Mouse (Mus musculus) myocyte (in vitro differentiated cells): ENCODE data around the gene Olfr603. TPM values are rescaled to one million over a fixed set of nuclear protein-coding genes. Genes with fewer than 3 reads are reported as not detected.
"Not testable (repeated sequence)": the region's sequence is repeated elsewhere in the genome, so short reads cannot be mapped to it uniquely, and the experiment has no call there.

Source experiments
- H3K27me3 ChIP-seq: one replicate; pipeline ENCODE4 v1.6.1; 2011; ENCODE audit not compliant: control insufficient read depth, insufficient read depth, insufficient read length
- H3K36me3 ChIP-seq: one replicate; pipeline ENCODE4 v1.6.1; 2011; ENCODE audit not compliant: control insufficient read depth, insufficient read depth
- H3K4me2 ChIP-seq: one replicate; pipeline ENCODE4 v1.6.1; 2011; ENCODE audit warnings: low read depth, control low read depth
- H3K4me3 ChIP-seq: one replicate; pipeline ENCODE4 v1.5.1; 2011; ENCODE audit warnings: mild to moderate bottlenecking, control low read depth, moderate library complexity
- H3K79me2 ChIP-seq: one replicate; pipeline ENCODE4 v1.6.1; 2011; ENCODE audit not compliant: control insufficient read depth, insufficient read depth
- H3ac ChIP-seq: one replicate; pipeline ENCODE4 v1.6.1; 2011; ENCODE audit not compliant: control insufficient read depth, insufficient read length
- CEBPB ChIP-seq: IDR thresholded peaks from 2 replicates; pipeline ENCODE4 v1.6.1; 2011; ENCODE audit warnings: mild to moderate bottlenecking, moderate library complexity; ENCODE audit not compliant: poor library complexity, insufficient read depth, severe bottlenecking
- E2F4 ChIP-seq: IDR thresholded peaks from one replicate; pipeline ENCODE4 v1.6.1; 2011; ENCODE audit warnings: mild to moderate bottlenecking, control low read depth, moderate library complexity; ENCODE audit not compliant: insufficient read depth
- MAX ChIP-seq: IDR thresholded peaks from one replicate; pipeline ENCODE4 v1.6.1; 2011; ENCODE audit warnings: low read depth, mild to moderate bottlenecking, control low read depth
- MYOD1 ChIP-seq, 3 experiments: IDR thresholded peaks; one replicate each; pipeline ENCODE4 v1.6.1; 2011; ENCODE audit warnings: control low read depth in 2 of 3, low read depth in 2 of 3, mild to moderate bottlenecking in 2 of 3, moderate library complexity in 1 of 3; ENCODE audit not compliant: insufficient read length in 2 of 3, control insufficient read depth in 1 of 3
- MYOG ChIP-seq, 3 experiments: IDR thresholded peaks; one replicate each; pipeline ENCODE4 v1.6.1; 2011; ENCODE audit warnings: control low read depth in 2 of 3, low read depth in 2 of 3, mild to moderate bottlenecking in 2 of 3; ENCODE audit not compliant: insufficient read length in 2 of 3, control insufficient read depth in 1 of 3, insufficient read depth in 1 of 3
- POLR2A ChIP-seq: IDR thresholded peaks from one replicate; pipeline ENCODE4 v1.6.1; 2011; ENCODE audit warnings: low read depth, mild to moderate bottlenecking, control low read depth, moderate library complexity; ENCODE audit not compliant: insufficient read length
- POLR2AphosphoS2 ChIP-seq: IDR thresholded peaks from one replicate; pipeline ENCODE4 v1.6.1; 2011; ENCODE audit warnings: low read depth, control low read depth; ENCODE audit not compliant: insufficient read length
- REST ChIP-seq: IDR thresholded peaks from one replicate; pipeline ENCODE4 v1.6.1; 2011; ENCODE audit warnings: mild to moderate bottlenecking, control low read depth, moderate library complexity; ENCODE audit not compliant: insufficient read depth, insufficient read length
- SRF ChIP-seq: IDR thresholded peaks from one replicate; pipeline ENCODE4 v1.6.1; 2011; ENCODE audit warnings: low read depth; ENCODE audit not compliant: control insufficient read depth, insufficient read length
- TCF12 ChIP-seq: IDR thresholded peaks from one replicate; pipeline ENCODE4 v1.6.1; 2011; ENCODE audit warnings: mild to moderate bottlenecking, control low read depth; ENCODE audit not compliant: poor library complexity, insufficient read depth, severe bottlenecking
- TCF3 ChIP-seq: IDR thresholded peaks from one replicate; pipeline ENCODE4 v1.6.1; 2011; ENCODE audit warnings: low read depth, control low read depth; ENCODE audit not compliant: insufficient read length
- USF1 ChIP-seq: IDR thresholded peaks from one replicate; pipeline ENCODE4 v1.6.1; 2011; ENCODE audit warnings: low read depth, mild to moderate bottlenecking, control low read depth, moderate library complexity
- polyA plus RNA-seq: library from polyadenylated mRNA; unstranded; fragments of >200 nt; fragmentation: generic; extraction: Trizol; gene quantifications from one replicate; pipeline ENCODE4 v1.2.1, GENCODE M21; 2012; ENCODE audit warnings: missing spikeins

Gene Olfr603
- polyA plus RNA-seq = not detected

DNA sequence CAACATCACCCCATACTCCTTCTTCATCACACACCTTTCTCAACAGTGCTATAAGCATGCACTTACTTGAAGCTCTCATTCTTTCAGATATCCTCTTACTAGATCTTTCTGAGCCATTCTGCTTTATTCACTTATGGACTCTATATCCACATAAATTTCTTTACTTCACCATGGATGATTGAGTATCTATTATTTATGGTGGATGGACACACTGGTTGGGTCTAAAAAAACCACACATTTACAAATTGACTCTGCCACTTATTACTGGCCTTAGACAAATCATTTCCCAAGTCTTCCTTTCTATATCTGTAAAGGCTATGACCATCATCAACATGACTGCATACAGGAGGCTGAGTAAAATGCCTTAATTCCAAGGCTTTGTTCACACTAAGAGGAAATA lies at the start of gene Olfr603:
Olfr603 (minus strand) TSS at position 101 of the 400 bp plus-strand sequence.
- no peak for TF ChIP-seq REST
- TF ChIP-seq TCF12 = no peak
- H3ac ChIP-seq = no peak within 1 kb of the TSS
- H3K36me3 ChIP-seq = no peaks in the 10 kb centered on the region
- H3K4me3 ChIP-seq = no peak within 1 kb of the TSS
- no peaks in the 10 kb centered on the region for H3K79me2 ChIP-seq
- H3K27me3 ChIP-seq = no peaks in the 10 kb centered on the region
- H3K4me2 ChIP-seq = no peak within 1 kb of the TSS

DNA sequence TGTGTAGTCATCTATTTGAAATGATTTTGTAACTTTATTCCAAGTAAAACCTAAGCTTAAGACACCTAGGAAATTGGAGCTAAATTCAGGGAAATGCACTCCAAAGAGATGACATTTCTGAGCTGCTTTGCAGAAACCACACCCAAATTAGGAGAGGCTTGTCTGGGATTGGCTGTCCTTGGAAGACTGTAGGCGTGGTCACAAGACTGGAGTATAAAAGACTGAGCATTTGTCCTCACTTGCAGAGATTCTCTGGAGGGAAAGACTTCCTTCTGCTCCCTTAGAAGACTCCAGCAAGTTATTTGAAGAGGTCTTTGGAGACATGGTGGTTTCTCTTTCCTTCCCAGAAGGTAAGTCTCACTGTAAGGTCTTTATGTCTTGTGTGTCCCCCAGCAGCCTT lies 28.8 kb upstream of the Olfr603 start, which contains the start of gene Usp17lc:
Usp17lc (plus strand) TSS at position 301 of the 400 bp plus-strand sequence.
- H3K27me3 ChIP-seq, H3K4me2 ChIP-seq, H3K36me3 ChIP-seq, H3K4me3 ChIP-seq, H3ac ChIP-seq, H3K79me2 ChIP-seq: not testable (repeated sequence)

DNA sequence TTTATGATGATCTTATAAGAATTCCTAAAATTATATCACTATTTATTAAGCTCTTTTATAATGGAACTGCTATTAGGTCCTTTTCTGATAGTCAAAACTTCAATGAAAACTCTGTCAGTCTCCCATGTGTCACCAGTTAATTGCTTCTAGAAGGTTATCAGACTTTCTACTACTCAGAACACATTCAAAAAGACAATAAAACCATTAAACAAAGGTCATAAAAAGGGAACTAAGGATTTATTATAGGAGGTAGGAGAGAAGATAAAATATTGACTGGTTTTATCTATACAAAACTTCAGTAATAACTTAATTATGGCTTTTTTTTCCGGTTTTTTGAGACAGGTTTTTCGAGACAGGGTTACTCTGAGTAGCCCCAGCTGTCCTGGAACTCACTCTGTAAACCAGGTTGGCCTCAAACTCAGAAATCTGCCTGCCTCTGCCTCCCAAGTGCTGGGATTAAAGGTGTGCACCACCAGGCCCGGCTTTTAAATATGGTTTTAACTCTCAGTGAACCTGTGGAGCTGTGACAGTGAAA lies 20.6 kb upstream of the Olfr603 start:
- not testable (repeated sequence) for H3ac ChIP-seq, H3K4me3 ChIP-seq, H3K4me2 ChIP-seq, H3K27me3 ChIP-seq, H3K36me3 ChIP-seq, H3K79me2 ChIP-seq

DNA sequence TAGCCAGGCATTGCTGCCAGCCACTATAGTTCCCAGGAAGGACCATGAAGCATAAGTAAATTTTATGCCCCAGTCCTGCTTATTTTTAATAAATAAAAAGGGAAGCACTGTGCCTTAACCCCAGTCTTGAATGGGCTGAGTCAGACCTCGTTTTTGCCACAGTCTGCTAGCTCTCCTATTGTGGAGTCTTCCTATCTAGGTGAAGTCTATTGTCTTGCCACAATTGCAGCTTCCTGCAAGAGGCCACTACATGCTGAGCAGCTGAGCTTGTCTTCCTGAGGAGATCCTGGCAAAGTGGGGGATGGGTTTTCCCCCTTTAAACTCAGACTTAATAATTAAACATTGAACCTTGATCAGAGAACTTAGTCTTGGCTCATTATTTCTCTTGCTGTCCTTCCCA lies 13.0 kb upstream of the Olfr603 start:
- Histone ChIP-seq H3K27me3 (no peaks in the 10 kb centered on the region), H3K4me2 (no peak overlapping the region), H3K36me3 (no peaks in the 10 kb centered on the region), H3K79me2 (no peaks in the 10 kb centered on the region), H3K4me3 (no peak overlapping the region), H3ac (no peak overlapping the region)
- no peak for TF ChIP-seq POLR2AphosphoS2
- no peak for TF ChIP-seq USF1
- no peak for TF ChIP-seq TCF3
- TF ChIP-seq E2F4 = no peak
- no peak for TF ChIP-seq CEBPB
- TF ChIP-seq TCF12 = no peak

DNA sequence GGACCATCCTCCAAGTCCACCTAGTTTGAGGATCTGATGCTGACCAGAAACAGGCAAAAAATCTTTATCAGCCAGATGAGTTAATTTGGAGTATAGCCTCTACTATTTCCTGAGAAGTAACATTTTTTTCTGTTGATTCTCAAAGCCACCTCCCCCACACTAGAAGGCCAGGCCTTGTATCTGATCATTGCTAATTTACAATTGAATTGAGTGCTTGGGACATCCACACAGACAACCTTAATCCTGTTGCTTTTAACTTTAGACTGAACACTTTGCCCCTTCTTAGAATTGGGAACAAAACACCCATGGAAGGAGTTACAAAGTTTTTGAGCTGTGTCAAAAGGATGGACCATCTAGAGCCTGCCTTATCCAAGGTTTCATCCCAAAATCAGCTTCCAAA lies 11.8 kb upstream of the Olfr603 start:
- Histone ChIP-seq H3K79me2 (no peaks in the 10 kb centered on the region), H3K4me2 (no peak overlapping the region)
- TF ChIP-seq MAX = no peak
- no peak for TF ChIP-seq MYOD1 (IDR thresholded peaks at IDR 0.05; ENCODE audit: control insufficient read depth in 1 of 3, insufficient read length in 2 of 3, low read depth in 2 of 3)
- TF ChIP-seq E2F4 = no peak
- no peak for TF ChIP-seq CEBPB
- TF ChIP-seq TCF3 = no peak
- no peak for TF ChIP-seq POLR2A
- TF ChIP-seq REST = no peak
- TF ChIP-seq SRF = no peak
- no peak for TF ChIP-seq MYOG (IDR thresholded peaks at IDR 0.05; ENCODE audit: control insufficient read depth in 1 of 3, insufficient read depth in 1 of 3, insufficient read length in 2 of 3, low read depth in 2 of 3)

DNA sequence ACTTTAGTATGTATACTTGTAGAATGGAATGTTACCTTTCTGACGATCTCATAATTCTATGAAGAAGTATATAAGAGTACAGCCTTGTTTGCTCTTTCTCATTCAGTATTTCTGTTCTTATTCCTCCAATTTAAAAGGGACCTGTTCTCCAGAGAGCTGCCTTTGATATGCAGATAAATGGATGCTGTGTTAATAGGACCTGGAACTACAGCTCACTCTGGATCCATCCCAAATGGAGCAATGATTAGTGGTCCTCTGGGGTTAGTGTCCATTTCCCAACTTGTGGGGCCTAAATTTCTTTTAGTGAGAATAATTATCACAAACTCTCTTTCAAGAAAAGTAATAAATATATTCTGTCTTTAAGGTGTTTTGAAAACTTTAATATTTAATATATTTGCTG lies 23.4 kb downstream of the Olfr603 start, which contains the start of gene Olfr601:
Olfr601 (minus strand) TSS at position 101 of the 400 bp plus-strand sequence.
- H3ac ChIP-seq = no peak within 1 kb of the TSS
- no peaks in the 10 kb centered on the region for H3K79me2 ChIP-seq
- no peaks in the 10 kb centered on the region for H3K36me3 ChIP-seq
- H3K27me3 ChIP-seq = no peaks in the 10 kb centered on the region
- no peak within 1 kb of the TSS for H3K4me2 ChIP-seq
- no peak for TF ChIP-seq TCF3
- no peak within 1 kb of the TSS for H3K4me3 ChIP-seq

More for the DNA sequence above, 11.8 kb upstream of the Olfr603 start:
- Histone ChIP-seq H3ac (no peak overlapping the region), H3K27me3 (no peaks in the 10 kb centered on the region), H3K4me3 (no peak overlapping the region), H3K36me3 (no peaks in the 10 kb centered on the region)

DNA sequence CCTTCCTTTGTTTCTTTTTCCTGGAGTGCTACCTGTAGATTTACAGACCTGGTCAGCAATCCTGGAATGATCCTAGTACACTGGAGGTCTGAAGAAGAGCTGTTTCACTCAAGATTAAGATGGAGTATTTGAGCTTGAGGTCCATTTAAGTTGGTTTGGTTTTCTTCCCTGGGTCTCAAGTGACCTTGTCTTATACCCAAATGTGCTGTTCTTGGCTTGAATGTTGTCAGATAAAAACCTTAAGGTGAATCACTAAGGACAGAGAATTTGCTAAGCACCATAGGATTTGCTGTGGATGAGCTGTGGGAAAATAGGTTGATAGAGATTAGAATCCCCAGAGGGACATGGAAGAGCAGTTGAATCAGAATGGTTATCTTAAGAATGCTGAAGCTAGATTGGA lies 36.4 kb downstream of the Olfr603 start, which contains the start of gene Olfr600:
Olfr600 (minus strand) TSS at position 101 of the 400 bp plus-strand sequence.
- H3K4me3 ChIP-seq = no peak within 1 kb of the TSS
- TF ChIP-seq CEBPB (no peak), POLR2AphosphoS2 (no peak), USF1 (no peak), POLR2A (no peak), SRF (no peak), MAX (no peak), TCF3 (no peak), TCF12 (no peak), E2F4 (no peak), REST (no peak), MYOG (IDR thresholded peaks at IDR 0.05; ENCODE audit: control insufficient read depth in 1 of 3, insufficient read depth in 1 of 3, insufficient read length in 2 of 3, low read depth in 2 of 3) (no peak), MYOD1 (IDR thresholded peaks at IDR 0.05; ENCODE audit: control insufficient read depth in 1 of 3, insufficient read length in 2 of 3, low read depth in 2 of 3) (no peak)
- no peaks in the 10 kb centered on the region for H3K36me3 ChIP-seq
- no peaks in the 10 kb centered on the region for H3K79me2 ChIP-seq
- no peak within 1 kb of the TSS for H3ac ChIP-seq
- no peak within 1 kb of the TSS for H3K4me2 ChIP-seq
- H3K27me3 ChIP-seq = no peaks in the 10 kb centered on the region
